Mouse (Mus musculus) olfactory bulb, adult 2 months (tissue): ENCODE data around the gene Zfp266.

Experiments
- CTCF ChIP-seq: fragments of 200-500 bp; IDR thresholded peaks from 2 replicates; pipeline ENCODE4 v1.5.1; 2012; ENCODE audit warnings: low read depth, mild to moderate bottlenecking, low read length, moderate library complexity; ENCODE audit not compliant: insufficient read depth
- POLR2A ChIP-seq: fragments of 200-500 bp; IDR thresholded peaks from 2 replicates; pipeline ENCODE4 v1.6.1; 2012; ENCODE audit warnings: mild to moderate bottlenecking, low read depth, low read length, moderate library complexity; ENCODE audit not compliant: insufficient read depth

DNA sequence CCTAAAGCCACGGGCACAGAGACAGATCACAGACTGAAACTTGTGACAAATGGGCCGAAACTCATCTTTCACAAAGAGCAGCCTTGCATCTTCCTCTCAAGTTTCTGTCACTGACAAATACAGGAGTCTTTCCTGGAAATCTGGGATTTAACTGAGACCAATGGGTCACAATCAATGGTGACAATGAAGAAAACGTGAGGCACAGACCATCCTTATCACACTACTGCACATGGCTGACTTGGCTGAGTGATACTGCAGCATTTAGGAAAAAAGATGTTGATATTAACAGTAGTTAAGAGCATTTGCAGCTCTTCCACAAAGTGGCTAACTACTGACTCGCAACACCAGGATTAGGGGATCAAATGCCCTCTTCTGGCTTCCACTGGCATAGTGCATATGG is 9.6 kb downstream of the Zfp266 start:
- TF ChIP-seq CTCF (no peak), POLR2A (no peak)
